Mouse (Mus musculus): Measurements from ENCODE around the gene Eps8l2.

Eps8l2 gene

DNA sequence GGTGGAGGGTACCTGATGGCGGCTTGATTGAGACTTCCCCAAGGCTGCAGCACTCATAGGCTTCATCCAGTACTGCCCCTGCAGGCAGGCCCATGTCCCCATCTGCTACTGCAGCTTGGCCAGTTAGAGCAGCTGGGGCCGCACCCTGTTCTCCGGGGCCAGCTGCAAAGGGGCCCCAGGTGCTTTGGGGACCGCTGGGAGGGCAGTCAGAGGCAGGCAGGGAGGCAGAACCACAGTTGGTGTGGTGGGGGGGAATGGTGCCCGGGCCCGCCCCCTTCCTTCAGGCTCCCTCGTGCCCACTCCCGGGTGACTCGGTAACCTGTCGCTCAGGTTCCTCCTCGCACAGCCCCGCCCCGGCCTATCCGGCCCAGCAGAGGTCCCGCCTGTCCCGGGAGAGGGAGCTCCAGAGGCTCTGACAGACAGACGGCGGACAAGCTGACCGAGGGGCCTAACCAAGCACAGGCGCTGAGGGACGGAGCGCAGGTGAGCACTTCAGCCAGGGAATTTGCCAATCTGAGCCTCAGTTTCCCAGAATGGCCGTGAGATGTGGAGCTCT is at the start of gene Eps8l2:
TSS of gene Eps8l2 (plus strand) at position 305 of the 556 bp plus-strand sequence.
- DNase-seq: peak; percentile 81 to 88

DNA sequence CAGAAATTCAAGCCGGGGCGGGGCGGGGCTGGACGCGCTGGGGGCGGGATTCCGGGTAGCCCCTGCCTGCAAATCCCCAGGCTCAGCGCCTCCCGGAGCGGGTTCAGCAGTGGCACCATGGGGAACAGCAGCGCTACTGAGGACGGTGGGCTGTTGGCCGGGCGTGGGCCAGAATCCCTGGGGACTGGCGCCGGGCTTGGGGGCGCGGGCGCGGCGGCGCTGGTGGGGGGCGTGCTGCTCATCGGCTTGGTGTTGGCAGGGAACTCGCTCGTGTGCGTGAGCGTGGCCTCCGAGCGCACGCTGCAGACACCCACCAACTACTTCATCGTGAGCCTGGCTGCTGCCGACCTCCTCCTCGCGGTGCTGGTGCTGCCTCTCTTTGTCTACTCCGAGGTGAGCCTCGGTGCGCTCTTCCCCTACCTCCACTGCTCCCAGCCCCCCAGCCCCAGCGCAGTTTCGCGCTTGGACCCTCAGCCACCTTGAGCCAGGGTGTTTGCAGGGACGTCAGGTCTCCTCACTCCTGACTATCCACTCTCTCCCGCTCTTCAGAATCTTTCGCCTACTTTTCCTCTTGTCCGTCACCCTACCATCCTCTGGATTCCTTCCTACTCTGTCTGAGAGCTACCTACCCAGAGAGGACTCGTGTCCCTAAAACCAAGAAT is 46.6 kb upstream of the Eps8l2 start, which contains the start of gene Drd4:
TSS of gene Drd4 (plus strand) at position 86 of the 662 bp plus-strand sequence.
- peak; percentile 28 to 53 for DNase-seq

DNA sequence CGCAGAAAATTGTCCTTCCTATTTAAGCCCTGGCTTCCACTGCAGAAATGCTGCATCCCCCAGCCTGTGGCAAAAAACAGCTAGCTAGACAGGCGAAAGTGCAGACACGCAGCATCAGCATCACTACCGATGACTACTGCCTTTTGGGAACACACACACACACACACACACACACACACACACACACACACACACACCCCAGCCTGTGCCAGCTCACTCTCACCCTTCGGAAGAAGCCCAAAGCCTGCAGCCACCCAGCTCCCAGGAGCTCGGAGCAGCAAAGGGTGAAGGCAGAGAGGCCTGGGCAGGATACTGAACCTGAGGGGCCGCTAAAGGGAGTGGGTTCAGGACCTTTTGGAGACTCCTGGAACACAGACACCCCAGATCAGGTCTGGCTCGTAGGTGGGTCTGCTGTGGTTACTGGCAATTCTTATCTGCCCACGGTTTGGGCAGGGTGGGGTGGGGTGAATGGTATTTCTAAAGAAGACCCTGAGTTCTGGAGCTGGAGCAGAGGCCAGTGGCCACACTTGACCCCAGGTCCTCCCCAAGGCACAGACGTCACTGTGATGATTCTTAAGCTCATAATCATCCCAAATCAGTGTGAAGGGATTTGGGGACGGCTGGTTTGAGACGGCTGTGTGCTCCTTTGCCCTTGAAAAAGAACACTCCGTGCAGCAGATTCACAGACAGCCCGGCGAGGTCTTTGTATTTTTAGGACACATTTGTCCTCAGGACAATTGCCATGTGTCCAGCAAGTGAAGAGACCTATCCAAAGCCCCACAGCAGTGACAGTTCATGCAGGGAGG is 45.9 kb upstream of the Eps8l2 start:
- DNase-seq: no peak

DNA sequence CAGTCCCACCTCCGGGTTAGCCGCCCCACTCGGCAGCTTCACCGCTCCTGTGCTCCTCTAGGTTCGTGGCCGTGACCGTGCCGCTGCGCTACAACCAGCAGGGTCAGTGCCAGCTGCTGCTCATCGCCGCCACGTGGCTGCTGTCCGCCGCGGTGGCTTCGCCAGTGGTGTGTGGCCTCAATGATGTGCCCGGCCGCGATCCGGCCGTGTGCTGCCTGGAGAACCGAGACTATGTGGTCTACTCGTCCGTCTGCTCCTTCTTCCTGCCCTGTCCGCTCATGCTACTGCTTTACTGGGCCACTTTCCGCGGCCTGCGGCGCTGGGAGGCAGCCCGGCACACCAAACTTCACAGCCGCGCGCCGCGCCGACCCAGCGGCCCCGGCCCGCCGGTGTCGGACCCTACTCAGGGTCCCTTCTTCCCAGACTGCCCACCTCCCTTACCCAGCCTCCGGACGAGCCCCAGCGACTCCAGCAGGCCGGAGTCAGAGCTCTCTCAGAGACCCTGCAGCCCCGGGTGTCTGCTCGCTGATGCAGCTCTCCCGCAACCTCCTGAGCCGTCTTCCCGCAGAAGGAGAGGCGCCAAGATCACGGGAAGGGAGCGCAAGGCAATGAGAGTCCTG is 44.7 kb upstream of the Eps8l2 start:
- DNase-seq: peak; percentile 53 to 73

DNA sequence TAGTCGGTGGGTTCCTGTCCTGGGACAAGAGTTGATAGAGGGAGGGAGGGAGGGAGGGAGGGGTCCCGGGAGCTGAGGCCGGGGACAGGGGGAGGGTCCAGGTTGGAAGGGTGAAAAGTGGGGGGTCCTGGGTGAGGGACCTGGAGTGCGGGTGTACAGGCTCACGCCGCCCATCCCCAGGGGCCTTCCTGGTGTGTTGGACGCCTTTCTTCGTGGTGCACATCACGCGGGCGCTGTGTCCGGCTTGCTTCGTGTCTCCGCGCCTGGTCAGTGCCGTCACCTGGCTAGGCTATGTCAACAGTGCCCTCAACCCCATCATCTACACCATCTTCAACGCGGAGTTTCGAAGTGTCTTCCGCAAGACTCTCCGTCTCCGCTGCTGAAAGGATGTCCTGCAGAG is 44.2 kb upstream of the Eps8l2 start:
- DNase-seq: no peak

DNA sequence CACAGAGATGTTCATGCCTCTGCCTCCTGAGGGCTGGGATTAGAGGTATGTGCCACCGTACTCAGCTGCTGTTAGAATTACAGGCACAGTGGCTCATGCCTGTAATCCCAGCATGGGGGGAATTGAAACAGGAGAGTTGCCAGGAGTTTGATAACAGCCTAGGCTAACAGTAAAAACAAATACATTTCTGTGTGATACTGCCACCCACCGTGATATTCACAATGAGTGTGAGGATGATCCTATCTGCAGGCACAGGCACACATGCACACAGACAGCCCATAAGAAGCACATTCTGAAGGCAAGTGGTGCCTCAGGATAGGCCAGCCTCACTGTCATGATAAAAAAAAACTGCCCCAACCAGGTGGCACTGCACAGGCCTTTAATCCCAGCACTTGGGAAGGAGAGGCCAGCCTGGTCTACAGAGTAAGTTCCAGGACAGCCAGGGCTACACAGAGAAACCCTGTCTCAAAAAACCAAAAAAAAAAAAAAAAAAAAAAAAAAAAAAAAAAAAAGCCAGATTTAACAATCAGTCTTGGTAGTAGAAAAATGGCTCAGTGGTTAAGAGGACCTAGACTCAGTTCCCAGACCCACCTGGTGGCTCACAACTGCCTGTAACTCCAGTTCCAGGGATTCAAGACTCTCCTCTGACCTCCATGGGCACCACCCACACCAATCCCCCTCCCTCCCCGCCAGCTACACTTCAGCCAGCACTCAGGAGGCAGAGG is 40.6 kb upstream of the Eps8l2 start:
- no peak for DNase-seq

DNA sequence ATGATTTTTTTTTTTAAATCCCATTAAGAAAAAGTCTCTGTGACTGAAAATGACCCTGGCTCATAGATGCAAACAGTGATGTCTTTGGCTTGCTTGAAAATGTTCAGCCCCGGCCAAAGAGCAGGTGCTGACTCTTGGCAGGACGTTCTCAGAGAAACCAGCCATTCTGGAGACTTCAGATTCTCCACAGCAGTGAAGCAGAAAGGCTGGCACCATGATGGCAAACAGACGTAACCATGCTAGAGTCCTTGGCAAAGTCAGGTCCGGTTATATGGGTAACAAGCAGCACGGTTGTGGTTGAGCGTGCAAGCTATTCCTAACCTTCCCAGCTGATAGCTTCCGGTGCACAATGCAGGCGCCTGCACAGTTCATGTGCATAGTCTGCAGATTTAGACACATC is 39.5 kb upstream of the Eps8l2 start:
- no peak for DNase-seq

DNA sequence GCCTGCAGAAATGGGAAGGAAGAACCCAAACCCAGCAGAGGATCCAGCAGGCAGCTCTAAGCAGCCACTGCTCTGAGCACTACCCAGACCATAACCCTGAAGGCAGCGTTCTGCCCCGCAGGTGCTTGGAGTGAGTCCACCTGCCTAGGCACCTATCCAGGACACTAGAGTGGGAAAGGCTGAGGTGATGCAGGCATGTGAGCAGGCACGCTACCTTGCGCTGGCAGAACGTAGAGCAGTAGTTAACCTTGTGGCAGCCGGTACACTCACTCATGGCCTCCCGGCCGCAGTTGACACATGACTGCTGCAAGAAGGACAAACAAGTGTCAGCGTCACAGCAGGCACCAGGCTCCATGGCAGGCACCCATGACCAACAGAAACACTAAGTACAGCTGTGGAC is 37.3 kb upstream of the Eps8l2 start:
- DNase-seq: no peak

DNA sequence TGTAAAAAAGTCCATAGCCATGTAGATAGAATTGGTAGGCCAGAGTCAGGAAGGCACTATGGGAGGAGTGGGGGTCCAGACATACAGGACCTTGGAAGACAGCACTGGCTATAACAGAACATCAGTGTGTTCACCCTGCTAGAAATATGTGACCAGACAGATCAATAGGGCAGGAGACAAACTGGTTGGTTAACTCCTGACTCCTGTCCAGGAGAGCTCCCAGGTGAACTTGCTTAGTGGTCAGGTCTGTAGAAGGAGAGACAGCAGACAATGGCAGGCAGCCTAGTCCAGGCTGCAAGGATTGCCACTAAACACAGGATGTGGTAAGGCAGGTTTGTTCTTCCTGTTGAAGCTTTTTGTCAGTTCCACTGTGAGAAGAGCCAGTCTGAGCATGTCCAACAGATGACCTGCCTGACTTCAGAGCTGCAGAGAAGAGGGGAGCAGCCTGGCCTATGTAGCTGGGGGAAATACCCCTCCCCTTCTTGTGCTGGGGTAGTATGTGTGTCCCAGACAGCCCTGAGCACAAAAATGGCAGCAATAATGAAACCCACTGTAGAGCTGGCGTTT is 35.9 kb upstream of the Eps8l2 start:
- no peak for DNase-seq

DNA sequence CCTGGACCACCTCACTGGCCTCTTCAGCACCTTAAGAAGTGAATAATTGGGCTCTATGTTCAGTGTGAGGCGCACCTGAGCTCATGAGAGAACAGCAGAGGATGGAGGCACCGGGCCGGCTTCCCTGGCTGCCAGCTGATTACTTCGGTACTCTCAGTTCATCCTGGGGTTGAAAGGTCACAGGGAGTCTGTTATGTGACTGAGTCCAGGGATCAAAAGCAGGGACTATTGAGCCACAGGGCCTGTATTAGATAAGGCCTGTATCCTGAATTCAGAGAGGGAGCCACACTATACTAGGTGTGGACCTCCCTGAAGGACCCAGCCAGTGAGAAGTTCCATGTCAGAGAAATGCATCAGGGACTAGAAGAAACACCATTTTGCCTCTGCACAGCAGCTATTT is 34.1 kb upstream of the Eps8l2 start:
- DNase-seq: no peak

DNA sequence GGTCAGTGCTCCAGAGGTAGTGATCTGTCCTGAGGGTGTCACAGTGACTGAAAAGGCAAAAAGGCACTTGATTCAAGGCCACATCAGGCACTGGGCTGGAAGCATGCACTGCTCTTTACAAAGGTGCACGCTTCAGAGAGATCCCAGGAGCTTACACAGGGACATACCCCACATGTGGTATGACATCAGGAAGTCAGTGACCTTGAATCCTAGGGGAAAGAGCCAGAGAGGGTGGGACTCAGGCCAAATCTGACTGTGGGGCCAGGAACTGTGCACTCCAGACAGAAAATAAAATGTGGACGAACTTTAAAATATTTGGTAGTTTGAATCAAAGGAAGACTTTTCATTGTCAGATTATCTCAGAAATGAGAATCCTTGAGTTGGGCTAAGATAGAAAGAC is 24.3 kb upstream of the Eps8l2 start:
- DNase-seq: peak in 1 of 2 experiments; percentile 9

DNA sequence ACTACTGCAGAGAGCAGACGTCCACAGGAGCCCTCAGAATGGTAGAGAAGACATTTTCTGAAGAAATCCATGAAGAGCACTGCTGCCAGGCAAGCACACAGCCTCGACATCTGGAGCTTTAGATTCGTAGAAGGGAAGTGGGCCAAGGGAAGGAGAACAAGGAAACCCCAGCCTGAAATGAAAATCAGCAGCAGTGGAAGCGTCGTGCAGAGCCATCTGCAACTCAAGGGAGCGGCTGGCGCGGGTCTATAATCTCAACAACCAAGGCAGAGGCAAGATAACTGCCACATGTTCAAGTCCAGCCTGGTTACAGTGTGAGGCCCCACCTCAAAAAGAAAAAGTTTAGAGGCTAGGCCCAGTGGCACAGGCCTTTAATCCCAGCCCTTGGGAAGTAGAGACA is 23.6 kb upstream of the Eps8l2 start:
- no peak for DNase-seq

DNA sequence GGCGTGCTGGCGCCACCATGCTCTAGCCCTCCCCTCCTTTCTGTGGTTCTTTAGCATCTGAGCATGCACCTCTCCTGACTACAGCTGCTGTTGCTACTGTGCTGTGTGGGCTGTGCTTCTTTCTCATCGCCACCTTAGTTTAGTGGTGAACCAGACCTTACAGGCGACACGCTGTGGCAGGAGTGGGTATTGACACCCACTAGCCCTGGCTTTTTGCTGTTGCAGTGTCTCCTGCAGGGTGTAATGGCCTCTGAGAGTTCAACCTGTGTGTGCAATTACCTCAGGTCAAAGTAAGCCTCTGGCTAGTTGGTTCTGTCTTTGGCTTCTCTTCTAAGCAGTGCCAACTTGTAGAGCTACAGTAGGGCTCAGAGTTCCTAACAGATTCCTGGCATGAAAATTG is 22.7 kb upstream of the Eps8l2 start:
- peak; percentile 39 to 58 for DNase-seq

DNA sequence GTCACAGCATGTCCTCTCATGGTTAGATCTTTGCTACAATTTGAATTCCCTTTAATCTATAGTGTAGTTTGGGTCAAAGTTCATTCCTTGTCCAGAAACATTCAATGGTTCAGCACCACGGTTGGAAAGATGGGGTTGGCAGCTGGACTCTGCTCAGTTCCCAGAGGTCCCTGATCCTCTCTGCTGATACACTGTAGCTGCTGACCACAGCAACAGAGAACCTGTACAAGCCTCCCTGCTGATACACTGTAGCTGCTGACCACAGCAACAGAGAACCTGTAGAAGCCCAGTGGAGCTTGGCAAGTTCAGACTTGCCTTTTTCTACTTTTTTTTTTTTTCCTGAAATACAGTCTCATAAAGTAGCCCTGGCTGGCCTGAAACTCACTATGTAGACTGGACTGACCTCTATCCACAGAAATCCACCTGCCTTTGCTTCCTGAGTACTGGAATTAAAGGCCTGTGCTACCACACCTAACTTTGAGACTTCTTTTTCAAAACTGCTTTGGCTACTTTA is 21.0 kb upstream of the Eps8l2 start:
- no peak for DNase-seq

DNA sequence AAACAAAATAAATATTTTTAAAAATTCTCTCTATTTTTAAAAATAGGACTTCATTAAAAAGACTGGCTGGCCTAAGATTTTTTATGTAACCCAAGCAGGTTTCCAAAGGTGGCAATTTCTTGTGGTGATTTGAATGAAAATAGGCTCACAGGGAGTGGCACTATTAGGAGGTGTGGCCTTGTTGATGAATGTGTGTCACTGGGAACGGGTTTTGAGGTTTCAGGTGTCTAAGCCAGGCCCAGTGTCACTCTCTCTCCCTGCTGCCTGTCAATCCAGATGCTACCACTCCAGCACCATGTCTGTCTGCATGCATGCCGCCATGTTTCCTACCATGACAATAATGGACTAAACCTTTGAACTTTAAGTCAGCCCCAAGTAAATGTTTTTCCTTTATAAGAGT is 19.2 kb upstream of the Eps8l2 start:
- DNase-seq: peak in 1 of 2 experiments; percentile 5

DNA sequence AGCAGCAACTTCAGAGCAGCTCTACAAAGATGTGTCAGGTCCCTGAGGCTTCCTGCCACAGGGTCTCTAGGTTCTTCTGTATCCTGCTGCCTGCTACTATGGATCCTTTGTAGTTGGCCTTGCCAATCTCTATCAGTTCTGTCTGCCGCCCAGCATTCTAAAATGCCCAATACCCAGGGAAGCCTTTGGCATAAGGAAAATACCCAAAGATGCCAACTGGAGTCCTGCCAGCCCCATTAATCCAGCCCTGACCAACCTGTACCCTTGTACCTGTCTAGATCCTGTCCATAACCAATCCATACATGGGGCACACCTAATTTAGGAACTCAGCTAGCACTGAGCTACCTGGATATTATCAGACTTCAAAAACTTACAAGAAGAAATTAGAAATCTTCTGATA is 14.0 kb upstream of the Eps8l2 start:
- DNase-seq: no peak

DNA sequence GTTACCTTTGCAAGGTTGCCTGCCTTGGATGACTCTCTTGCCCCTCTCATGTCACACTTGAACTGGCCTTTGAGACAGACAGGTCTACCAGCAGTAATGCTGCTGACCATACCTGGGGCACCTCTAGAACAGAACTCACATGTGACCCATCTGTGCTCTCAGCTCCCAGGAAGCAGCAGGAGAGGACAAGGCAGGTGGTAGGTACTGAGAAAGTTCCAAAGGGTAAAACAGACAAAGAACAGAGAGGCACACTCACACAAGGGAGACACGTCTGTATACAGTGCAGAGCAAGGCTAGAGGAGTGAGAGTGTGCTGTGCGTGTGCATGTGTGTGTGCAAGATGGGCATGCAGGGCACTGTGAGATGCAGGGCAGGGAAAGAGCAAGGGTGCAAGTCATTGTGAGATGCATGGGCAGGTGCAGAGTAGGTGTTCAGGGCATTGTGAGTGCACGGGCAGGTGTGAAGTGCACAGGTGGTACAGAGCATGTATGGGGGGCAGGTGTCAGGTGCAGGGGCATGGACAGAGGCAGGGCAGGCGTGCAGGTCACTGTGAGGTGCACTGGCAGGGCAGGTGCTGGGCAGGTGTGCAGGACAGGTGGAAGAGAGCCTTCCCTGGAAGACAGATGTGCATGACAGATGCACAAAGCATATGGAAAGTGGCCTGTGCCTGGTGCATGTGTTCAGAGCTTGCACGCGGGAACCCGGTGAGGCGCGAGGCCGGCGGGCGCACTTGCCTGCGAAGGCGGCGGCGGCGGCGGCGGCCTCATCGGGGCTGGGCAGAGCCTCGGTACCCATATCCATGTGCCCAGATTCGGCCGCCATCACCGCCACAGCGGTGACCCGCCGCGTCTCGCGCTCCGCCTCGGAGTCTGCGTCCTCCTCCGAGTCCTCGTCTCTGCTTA is 11.9 kb upstream of the Eps8l2 start:
- DNase-seq: no peak

DNA sequence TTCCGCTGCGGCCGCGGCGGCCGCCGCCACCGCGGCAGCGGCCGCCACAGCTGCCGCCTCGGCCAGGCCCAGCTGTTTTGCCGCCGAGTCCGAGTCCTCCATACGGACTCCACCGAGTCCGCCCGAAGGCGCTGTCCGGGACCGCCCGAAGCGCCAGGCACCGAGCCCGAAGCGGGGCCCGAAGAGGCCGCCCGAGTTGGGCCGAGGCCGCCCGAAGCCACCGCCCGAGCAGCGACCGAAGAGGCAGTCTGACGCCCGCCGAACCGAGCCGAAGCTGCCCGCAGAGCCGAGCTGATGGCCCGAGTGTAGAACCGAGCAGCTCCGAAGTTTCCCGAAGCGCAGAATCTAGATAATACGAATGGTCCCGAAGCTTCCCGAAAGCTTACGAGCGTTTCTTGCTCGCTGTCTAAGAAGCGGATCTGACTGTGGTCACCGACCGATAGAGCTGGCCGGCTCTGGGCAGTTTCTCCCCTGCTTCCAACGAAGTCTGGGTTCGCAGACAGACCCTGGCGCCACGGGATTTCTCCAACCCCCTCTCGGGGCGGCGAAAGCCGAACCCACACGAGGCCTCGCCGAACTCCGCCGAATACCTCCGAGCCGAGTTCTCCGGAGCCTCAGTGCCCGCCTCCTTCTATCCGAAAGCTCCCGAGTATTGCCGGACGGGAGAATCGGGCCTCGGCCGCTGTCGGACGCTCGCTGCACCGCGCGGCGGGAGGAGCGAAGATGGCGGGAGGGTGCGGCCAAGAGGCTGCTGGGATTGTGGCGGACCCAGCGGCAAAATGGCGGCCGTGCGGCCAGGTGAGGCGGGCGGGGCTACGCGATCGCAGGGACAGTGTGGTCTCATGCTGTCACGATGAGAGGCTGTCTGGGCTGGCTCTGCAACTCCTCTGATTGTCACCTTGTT is 11.0 kb upstream of the Eps8l2 start, which contains the start of the genes Deaf1 and Tmem80:
TSS of gene Deaf1 (minus strand) at position 222 of the 904 bp plus-strand sequence.
TSS of gene Tmem80 (plus strand) at position 271 of the 904 bp plus-strand sequence.
- DNase-seq: peak; percentile 100

DNA sequence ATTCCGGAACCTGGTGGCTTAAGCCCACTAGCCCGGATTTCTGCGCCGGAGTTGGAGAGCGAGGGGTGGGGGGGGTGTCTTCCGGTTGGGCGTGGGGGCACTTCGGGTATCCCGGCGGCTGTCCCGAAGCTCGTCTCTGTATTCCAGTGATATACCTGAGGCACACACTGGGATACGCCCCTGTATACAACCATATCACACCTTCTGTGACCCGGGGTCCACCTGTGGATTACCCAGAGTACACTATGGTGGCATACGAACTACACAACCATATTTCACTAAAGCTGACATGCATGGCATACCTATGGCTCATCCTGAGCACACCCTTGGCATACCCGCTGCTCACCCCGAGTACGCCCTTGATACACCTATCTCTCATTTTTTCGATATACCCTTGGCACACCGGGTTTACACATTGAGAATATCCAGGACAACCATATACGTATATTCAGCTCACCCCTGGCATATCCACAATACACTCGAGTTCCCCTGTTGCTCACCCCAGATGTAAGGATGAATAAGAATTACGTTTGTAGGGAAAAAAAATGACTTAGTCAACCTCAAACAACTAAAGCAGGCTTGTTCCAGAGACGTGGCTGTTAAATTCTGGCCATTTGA is 10.2 kb upstream of the Eps8l2 start:
- no peak for DNase-seq
